Mouse (Mus musculus) bone marrow, adult 2 months (tissue): ENCODE results near the gene Ndufa9.

Experiments used
- CTCF ChIP-seq: fragments of 200-500 bp; IDR thresholded peaks from 2 replicates; pipeline ENCODE4 v1.5.1; 2011; ENCODE audit warnings: low read length, control low read depth; ENCODE audit not compliant: control insufficient read depth, insufficient read depth
- POLR2A ChIP-seq: fragments of 200-500 bp; IDR thresholded peaks from 2 replicates; pipeline ENCODE4 v1.6.1; 2011; ENCODE audit warnings: low read depth, mild to moderate bottlenecking, control low read depth, low read length, borderline replicate concordance; ENCODE audit not compliant: control insufficient read depth

DNA sequence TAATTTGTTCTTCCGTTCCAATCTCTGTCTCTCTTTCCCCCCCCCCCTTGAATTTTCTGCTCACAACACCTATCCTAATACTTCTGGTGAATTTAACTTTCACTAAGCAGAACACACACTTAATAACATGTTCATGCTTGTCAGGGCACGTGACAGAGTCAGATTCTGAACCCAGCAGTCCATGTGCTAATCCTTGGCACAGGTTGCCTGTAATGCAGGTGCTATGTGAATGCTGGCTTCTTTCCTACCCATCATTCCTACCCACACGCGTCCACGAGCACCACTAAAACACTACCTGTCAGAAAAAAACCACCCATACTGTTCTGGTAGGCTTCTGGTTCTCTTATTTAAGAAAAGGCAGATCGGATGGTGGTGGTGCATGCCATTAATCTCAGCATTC lies 54.2 kb downstream of the Ndufa9 start:
- TF ChIP-seq CTCF, result no peak
- TF ChIP-seq POLR2A, result no peak
